Mouse (Mus musculus) G1E-ER4 (cell line): Measurements from ENCODE around the gene Parva. TPM values are rescaled to one million over a fixed set of nuclear protein-coding genes. Genes with fewer than 3 reads are reported as not detected.

Source experiments
- GATA1 ChIP-seq: IDR thresholded peaks from one replicate; pipeline ENCODE4 v1.8.0; 2012; ENCODE audit warnings: low read length, inconsistent platforms
- polyA plus RNA-seq: library from polyadenylated mRNA; stranded (reverse); fragments of >175 nt; gene quantifications from 2 replicates; pipeline ENCODE4 v1.2.3, GENCODE M21; 2012

Parva gene
- polyA plus RNA-seq, 1 experiment = not detected

- no peak for TF ChIP-seq GATA1
These were observed 17.3 kb upstream of the Parva start for GRCm38 (mm10) chr7:112409991-112410390.

- no peak for TF ChIP-seq GATA1
These were observed 14.0 kb upstream of the Parva start for GRCm38 (mm10) chr7:112413286-112413685.

GRCm38 (mm10) chr7:112416058-112416526, 11.2 kb upstream of the Parva start:
- TF ChIP-seq GATA1 = no peak

- no peak for TF ChIP-seq GATA1
These were observed 10.4 kb upstream of the Parva start for GRCm38 (mm10) chr7:112416730-112417513.

GRCm38 (mm10) chr7:112417598-112417997, 9.7 kb upstream of the Parva start:
- TF ChIP-seq GATA1 = no peak

- TF ChIP-seq GATA1 = no peak
These were observed 3.9 kb upstream of the Parva start for GRCm38 (mm10) chr7:112423438-112423837.

- no peak for TF ChIP-seq GATA1
These were observed 494 bp upstream of the Parva start for GRCm38 (mm10) chr7:112426811-112427210.

GRCm38 (mm10) chr7:112428158-112428535, 842 bp downstream of the Parva start:
- TF ChIP-seq GATA1 = no peak

GRCm38 (mm10) chr7:112439846-112440245, 12.5 kb downstream of the Parva start:
- no peak for TF ChIP-seq GATA1

GRCm38 (mm10) chr7:112444152-112444984, 17.1 kb downstream of the Parva start:
- no peak for TF ChIP-seq GATA1

GRCm38 (mm10) chr7:112444985-112445367, 17.7 kb downstream of the Parva start:
- no peak for TF ChIP-seq GATA1

GRCm38 (mm10) chr7:112446498-112446897, 19.2 kb downstream of the Parva start:
- TF ChIP-seq GATA1 = no peak

- TF ChIP-seq GATA1 = no peak
These were observed 22.8 kb downstream of the Parva start for GRCm38 (mm10) chr7:112449954-112450700.

GRCm38 (mm10) chr7:112452471-112452870, 25.2 kb downstream of the Parva start:
- no peak for TF ChIP-seq GATA1

GRCm38 (mm10) chr7:112453805-112454214, 26.5 kb downstream of the Parva start:
- TF ChIP-seq GATA1 = no peak

- no peak for TF ChIP-seq GATA1
These were observed 27.1 kb downstream of the Parva start for GRCm38 (mm10) chr7:112454380-112454779.
